Mouse (Mus musculus): ENCODE data around the gene Olfr837. TPM values are rescaled to one million over a fixed set of nuclear protein-coding genes. Genes with fewer than 3 reads are reported as not detected.
"Not testable (repeated sequence)": the region's sequence is repeated elsewhere in the genome, so short reads cannot be mapped to it uniquely, and the experiment has no call there.

Gene Olfr837
- polyA plus RNA-seq (2014; fragmentation: Nextera tagmentation; extraction: Ambion mirVana) = not detected in 2 replicates

DNA sequence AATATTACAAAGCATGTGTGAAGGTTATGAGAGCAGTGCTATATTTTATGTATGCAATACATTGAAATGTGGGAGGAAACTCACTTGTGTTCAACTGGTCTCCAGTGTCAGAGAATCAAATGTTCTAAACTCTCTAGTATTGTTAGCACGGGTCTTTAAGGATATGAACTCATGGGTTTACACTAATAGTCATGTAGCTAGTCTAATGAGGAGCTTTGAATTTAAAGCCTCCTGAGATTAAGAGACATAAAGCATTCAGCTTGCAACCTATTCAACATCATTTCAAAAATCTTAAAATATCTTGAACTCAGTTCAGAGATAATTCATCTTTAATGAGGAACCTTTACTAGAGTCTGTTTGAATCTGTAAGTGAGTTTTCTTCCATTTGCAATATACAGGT is at the start of gene Olfr837:
TSS of gene Olfr837 (plus strand) at position 301 of the 400 bp plus-strand sequence.
- ATAC-seq (ENCODE audit: low FRiP score, low TSS enrichment) (no peak), DNase-seq (no peak)
- Histone ChIP-seq H3K36me3 (ENCODE audit: control insufficient read depth, insufficient read depth, low read length) (no peaks in the 10 kb centered on the region), H3K4me1 (ENCODE audit: control insufficient read depth, insufficient read depth, low read length) (no peaks in the 10 kb centered on the region), H3K27ac (replicated peaks; ENCODE audit: low read depth, low read length) (no peak within 1 kb of the TSS), H3K9ac (replicated peaks; ENCODE audit: low read length) (no peak within 1 kb of the TSS), H3K4me2 (ENCODE audit: low read length) (no peak within 1 kb of the TSS), H3K9me3 (ENCODE audit: control insufficient read depth, low read length) (peaks cover 3% of the 10 kb centered on the region), H3K27me3 (ENCODE audit: control insufficient read depth, insufficient read depth, low read length) (no peaks in the 10 kb centered on the region), H3K4me3 (replicated peaks; ENCODE audit: low read depth, low read length) (no peak within 1 kb of the TSS)
- 78% methylated on average over 1 of the region's 1 CpGs for WGBS

DNA sequence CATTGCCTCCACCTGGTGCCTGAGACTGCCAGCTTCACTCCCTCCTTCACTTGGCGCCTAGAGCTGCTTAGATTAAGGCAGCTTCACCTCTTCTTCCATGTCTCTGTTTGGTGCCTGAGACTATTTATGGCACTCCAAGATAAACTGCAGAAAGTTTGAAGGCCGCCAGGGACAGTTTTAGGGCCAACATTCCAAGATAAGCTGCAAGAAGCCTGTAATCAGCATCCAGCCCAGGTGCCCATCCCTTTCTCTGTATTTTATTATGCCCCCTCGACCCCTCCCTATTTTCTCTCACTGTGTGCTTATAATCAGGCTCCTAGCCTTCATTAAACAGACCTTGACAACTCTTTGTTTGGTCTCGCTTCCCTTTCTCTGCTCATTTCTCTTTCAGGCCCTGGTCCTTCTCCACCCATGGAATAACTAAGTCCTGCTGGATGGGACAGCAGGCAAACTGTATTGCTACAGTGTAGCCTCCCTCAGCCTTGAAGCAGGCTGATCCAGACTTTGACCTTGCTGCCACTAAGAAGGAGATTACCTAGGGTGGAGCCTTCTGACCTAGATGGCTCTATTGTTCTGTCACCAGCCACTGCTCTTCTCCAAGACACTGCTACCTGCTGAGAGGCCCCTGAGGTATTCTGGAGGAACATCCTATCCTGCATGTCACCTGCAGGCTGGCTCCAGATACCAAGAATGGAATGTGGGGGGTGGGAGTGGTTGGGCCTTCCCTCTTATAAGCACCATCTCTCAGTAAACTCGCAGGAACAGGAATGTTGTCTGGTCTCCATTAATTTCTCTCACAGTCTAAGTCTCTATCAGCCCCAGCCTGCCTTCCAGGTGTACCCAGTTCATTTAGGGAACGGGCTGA is 43.0 kb upstream of the Olfr837 start:
- DNase-seq; H3K9ac ChIP-seq (replicated peaks; ENCODE audit: low read length); H3K4me3 ChIP-seq (replicated peaks; ENCODE audit: low read depth, low read length); ATAC-seq (ENCODE audit: low FRiP score, low TSS enrichment); H3K36me3 ChIP-seq (ENCODE audit: control insufficient read depth, insufficient read depth, low read length); H3K27ac ChIP-seq (replicated peaks; ENCODE audit: low read depth, low read length); H3K4me2 ChIP-seq (ENCODE audit: low read length); H3K4me1 ChIP-seq (ENCODE audit: control insufficient read depth, insufficient read depth, low read length); H3K27me3 ChIP-seq (ENCODE audit: control insufficient read depth, insufficient read depth, low read length): not testable (repeated sequence)
- 65% methylated on average over 6 of the region's 6 CpGs for WGBS
- H3K9me3 ChIP-seq (ENCODE audit: control insufficient read depth, low read length) = peaks cover 12% of the 10 kb centered on the region; the same call in 1 of the 2 replicates

DNA sequence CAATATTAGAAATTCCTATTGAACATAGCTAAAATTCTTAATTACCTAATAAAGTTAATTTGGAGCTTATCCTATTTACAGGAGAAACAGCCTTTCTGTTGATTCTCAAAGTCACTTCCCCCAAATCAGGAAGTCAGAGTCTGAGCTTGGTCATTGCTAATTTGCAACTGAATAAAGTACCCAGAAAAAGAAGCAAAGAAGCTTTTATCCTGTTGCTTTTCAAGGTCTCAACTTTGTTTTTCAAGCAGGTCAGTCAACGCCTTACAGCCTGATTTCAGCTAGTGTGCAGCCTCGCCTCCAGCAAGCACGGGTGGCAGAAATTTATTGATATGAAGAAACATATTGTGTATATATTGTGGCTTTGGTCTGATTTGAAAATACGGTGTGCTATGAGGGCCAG is 38.8 kb upstream of the Olfr837 start:
- H3K4me1 ChIP-seq (ENCODE audit: control insufficient read depth, insufficient read depth, low read length) = no peaks in the 10 kb centered on the region

DNA sequence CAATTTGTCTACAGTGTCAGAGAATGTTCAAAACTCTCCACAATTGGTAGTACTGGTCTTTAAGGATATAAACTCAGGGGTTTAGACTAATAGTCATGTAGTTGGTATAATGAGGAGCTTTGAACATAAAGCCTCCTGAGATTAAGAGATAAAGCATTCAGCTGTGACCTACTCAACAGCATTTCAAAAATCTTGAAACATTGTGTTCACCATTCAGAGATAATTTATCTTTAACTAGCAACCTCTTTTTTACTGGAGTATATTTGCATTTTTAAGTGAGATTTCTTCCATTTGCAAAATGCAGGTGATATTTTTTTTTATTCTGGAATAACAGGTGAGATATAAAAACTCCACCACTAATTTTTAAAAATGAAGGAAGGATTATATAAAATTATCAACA is 16.0 kb upstream of the Olfr837 start, which contains the start of gene Olfr836:
TSS of gene Olfr836 (plus strand) at position 301 of the 400 bp plus-strand sequence.
- no peaks in the 10 kb centered on the region for H3K4me1 ChIP-seq (ENCODE audit: control insufficient read depth, insufficient read depth, low read length)
- DNase-seq (no peak), ATAC-seq (ENCODE audit: low FRiP score, low TSS enrichment) (no peak)
- no peak within 1 kb of the TSS for H3K4me2 ChIP-seq (ENCODE audit: low read length)
- no peak within 1 kb of the TSS for H3K27ac ChIP-seq (replicated peaks; ENCODE audit: low read depth, low read length)
- no peak within 1 kb of the TSS for H3K9ac ChIP-seq (replicated peaks; ENCODE audit: low read length)
- H3K4me3 ChIP-seq (replicated peaks; ENCODE audit: low read depth, low read length) = no peak within 1 kb of the TSS
- no peaks in the 10 kb centered on the region for H3K27me3 ChIP-seq (ENCODE audit: control insufficient read depth, insufficient read depth, low read length)
- no peaks in the 10 kb centered on the region for H3K36me3 ChIP-seq (ENCODE audit: control insufficient read depth, insufficient read depth, low read length)
- H3K9me3 ChIP-seq (ENCODE audit: control insufficient read depth, low read length) = no peaks in the 10 kb centered on the region

More for the DNA sequence above, 38.8 kb upstream of the Olfr837 start:
- no peaks in the 10 kb centered on the region for H3K36me3 ChIP-seq (ENCODE audit: control insufficient read depth, insufficient read depth, low read length)
- no peak for DNase-seq
- ATAC-seq (ENCODE audit: low FRiP score, low TSS enrichment) = no peak
- H3K9ac ChIP-seq (replicated peaks; ENCODE audit: low read length) = no peak overlapping the region
- WGBS = 89% methylated on average over 4 of the region's 4 CpGs
- peaks cover 8% of the 10 kb centered on the region; the same call in 1 of the 2 replicates for H3K9me3 ChIP-seq (ENCODE audit: control insufficient read depth, low read length)
- H3K27me3 ChIP-seq (ENCODE audit: control insufficient read depth, insufficient read depth, low read length) = no peaks in the 10 kb centered on the region
- H3K4me2 ChIP-seq (ENCODE audit: low read length) = no peak overlapping the region
- H3K27ac ChIP-seq (replicated peaks; ENCODE audit: low read depth, low read length) = no peak overlapping the region
- no peak overlapping the region for H3K4me3 ChIP-seq (replicated peaks; ENCODE audit: low read depth, low read length)

DNA sequence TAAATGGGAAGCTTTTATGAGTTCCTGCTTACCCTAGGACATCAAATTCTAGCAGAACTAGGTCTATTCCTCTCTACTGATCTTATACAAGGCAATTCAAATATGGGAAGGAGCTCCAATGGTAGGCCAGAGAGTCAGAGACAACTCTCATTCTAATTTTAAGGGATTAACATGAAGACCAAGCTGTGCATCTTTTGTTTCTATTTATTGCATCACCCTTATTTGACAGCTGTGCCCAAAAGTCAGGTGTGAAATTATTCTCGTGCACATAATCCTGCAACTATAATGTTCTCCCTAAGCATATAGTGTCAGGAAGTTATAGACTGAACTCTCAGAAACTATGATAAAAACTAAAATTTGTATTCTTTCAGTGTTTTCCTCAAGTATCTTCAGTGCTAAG is 41.1 kb downstream of the Olfr837 start, which contains the start of gene Olfr839-ps1:
TSS of gene Olfr839-ps1 (minus strand) at position 101 of the 400 bp plus-strand sequence.
- Histone ChIP-seq H3K36me3 (ENCODE audit: control insufficient read depth, insufficient read depth, low read length) (no peaks in the 10 kb centered on the region), H3K4me3 (replicated peaks; ENCODE audit: low read depth, low read length) (no peak within 1 kb of the TSS), H3K9me3 (ENCODE audit: control insufficient read depth, low read length) (peaks cover 27% of the 10 kb centered on the region), H3K4me2 (ENCODE audit: low read length) (no peak within 1 kb of the TSS), H3K9ac (replicated peaks; ENCODE audit: low read length) (no peak within 1 kb of the TSS), H3K27me3 (ENCODE audit: control insufficient read depth, insufficient read depth, low read length) (no peaks in the 10 kb centered on the region), H3K27ac (replicated peaks; ENCODE audit: low read depth, low read length) (no peak within 1 kb of the TSS), H3K4me1 (ENCODE audit: control insufficient read depth, insufficient read depth, low read length) (no peaks in the 10 kb centered on the region)
- WGBS = 71% methylated on average over 1 of the region's 1 CpGs
- ATAC-seq (ENCODE audit: low FRiP score, low TSS enrichment) (no peak), DNase-seq (no peak)

Other genes starting within 250 kb of the Olfr837 start
- not detected in 2 replicates for gene Olfr832, start 199.2 kb upstream of the Olfr837 start, polyA plus RNA-seq (2014; fragmentation: Nextera tagmentation; extraction: Ambion mirVana)
- not detected in 2 replicates for gene Olfr834, start 148.3 kb upstream of the Olfr837 start, polyA plus RNA-seq (2014; fragmentation: Nextera tagmentation; extraction: Ambion mirVana)
- not detected in 2 replicates for gene Olfr835, start 103.6 kb upstream of the Olfr837 start, polyA plus RNA-seq (2014; fragmentation: Nextera tagmentation; extraction: Ambion mirVana)
- gene Olfr836, start 15.9 kb upstream of the Olfr837 start, polyA plus RNA-seq (2014; fragmentation: Nextera tagmentation; extraction: Ambion mirVana) = not detected in 2 replicates
- gene Olfr839-ps1, start 41.0 kb downstream of the Olfr837 start, polyA plus RNA-seq (2014; fragmentation: Nextera tagmentation; extraction: Ambion mirVana) = not detected in 2 replicates
- gene Olfr843, start 115.7 kb downstream of the Olfr837 start, polyA plus RNA-seq (2014; fragmentation: Nextera tagmentation; extraction: Ambion mirVana) = not detected in 2 replicates
- not detected in 2 replicates for gene Olfr844, start 180.0 kb downstream of the Olfr837 start, polyA plus RNA-seq (2014; fragmentation: Nextera tagmentation; extraction: Ambion mirVana)
- not detected in 2 replicates for gene Olfr845, start 200.1 kb downstream of the Olfr837 start, polyA plus RNA-seq (2014; fragmentation: Nextera tagmentation; extraction: Ambion mirVana)
- gene Olfr846, start 227.7 kb downstream of the Olfr837 start, polyA plus RNA-seq (2014; fragmentation: Nextera tagmentation; extraction: Ambion mirVana) = not detected in 2 replicates
- not detected in 2 replicates for gene Olfr847, start 242.4 kb downstream of the Olfr837 start, polyA plus RNA-seq (2014; fragmentation: Nextera tagmentation; extraction: Ambion mirVana)